Mouse (Mus musculus) cortical plate, adult 2 months (tissue): Measurements from ENCODE around the gene Fcna. TPM values are rescaled to one million over a fixed set of nuclear protein-coding genes. Genes with fewer than 3 reads are reported as not detected.

Experiments used
- H3K27ac ChIP-seq: fragments of 200-500 bp; 2 replicates; pipeline ENCODE4 v1.5.1; 2012; ENCODE audit warnings: low read length, control low read depth, inconsistent platforms; ENCODE audit not compliant: insufficient read depth
- H3K4me1 ChIP-seq: fragments of 200-500 bp; 2 replicates; pipeline ENCODE4 v1.6.1; 2011; ENCODE audit warnings: low read length; ENCODE audit not compliant: control insufficient read depth, insufficient read depth
- H3K4me3 ChIP-seq: fragments of 200-500 bp; 2 replicates; pipeline ENCODE4 v1.5.1; 2011; ENCODE audit warnings: mild to moderate bottlenecking, low read length, control low read depth; ENCODE audit not compliant: insufficient read depth
- CTCF ChIP-seq: fragments of 200-500 bp; IDR thresholded peaks from 2 replicates; pipeline ENCODE4 v1.5.1; 2011; ENCODE audit warnings: mild to moderate bottlenecking, control low read depth, low read length; ENCODE audit not compliant: insufficient read depth; ENCODE audit errors: extremely low read depth
- POLR2A ChIP-seq: fragments of 200-500 bp; IDR thresholded peaks from 2 replicates; pipeline ENCODE4 v1.6.1; 2011; ENCODE audit warnings: mild to moderate bottlenecking, low read length, control low read depth; ENCODE audit not compliant: insufficient read depth; ENCODE audit errors: extremely low read depth
- polyA plus RNA-seq: library from polyadenylated mRNA; depleted of rRNA; stranded (reverse); fragments of >200 nt; gene quantifications from 2 replicates; pipeline ENCODE4 v1.2.3, GENCODE M21; 2012; rRNA removed

Gene Fcna
- polyA plus RNA-seq, 1 experiment, result 0.33 TPM

DNA sequence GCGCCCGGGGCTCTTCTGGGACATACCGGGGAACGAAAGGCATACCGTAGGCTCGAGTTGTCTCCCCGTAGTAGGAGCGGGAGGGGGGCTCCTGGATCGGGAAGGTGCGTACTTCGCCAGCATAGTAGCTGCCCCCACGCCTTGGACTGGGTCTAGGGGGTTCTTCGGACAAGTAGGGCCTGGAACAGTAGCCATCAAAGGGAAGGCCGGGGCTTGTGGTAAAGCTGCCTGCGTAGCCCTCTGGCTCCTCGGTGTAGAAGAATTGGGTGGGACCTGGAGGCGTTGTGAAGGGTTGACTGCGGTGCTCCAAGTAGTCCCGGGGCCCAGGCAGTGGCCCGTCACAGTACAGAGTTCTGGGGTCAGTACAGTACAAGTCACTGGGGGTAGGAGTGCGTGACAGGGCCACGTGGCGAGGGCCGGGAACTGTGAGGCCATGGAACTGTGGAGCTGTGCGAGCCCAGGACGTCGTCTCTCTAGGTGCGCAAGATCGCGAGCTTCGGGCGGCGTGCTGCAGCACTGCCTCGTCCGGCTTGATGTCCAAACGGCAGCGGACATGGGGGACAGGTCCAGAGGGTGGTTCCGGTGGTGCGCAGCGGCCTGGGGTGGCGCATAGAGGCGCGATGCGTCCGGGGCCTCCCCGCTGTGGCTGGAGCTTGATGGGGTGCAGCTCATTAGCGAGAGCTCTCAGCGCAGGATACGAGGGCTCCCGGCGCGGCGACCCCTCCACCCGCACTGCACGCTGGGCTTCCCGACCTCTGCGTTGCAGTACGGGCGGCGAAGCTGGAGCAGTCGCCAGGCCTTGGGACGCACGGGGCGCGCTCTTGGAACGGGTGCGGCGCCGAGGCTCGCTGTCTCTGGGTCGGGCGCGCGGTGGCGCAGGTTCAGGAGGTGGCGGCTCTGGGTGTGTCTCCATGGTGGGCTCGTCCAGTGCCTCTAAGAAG, 48.8 kb downstream of the Fcna start:
- TF ChIP-seq CTCF (no peak), POLR2A (no peak)
- Histone ChIP-seq H3K27ac (no peak overlapping the region), H3K4me1 (peaks cover 13% of the 10 kb centered on the region), H3K4me3 (no peak overlapping the region; the same call in 1 of the 2 replicates)

DNA sequence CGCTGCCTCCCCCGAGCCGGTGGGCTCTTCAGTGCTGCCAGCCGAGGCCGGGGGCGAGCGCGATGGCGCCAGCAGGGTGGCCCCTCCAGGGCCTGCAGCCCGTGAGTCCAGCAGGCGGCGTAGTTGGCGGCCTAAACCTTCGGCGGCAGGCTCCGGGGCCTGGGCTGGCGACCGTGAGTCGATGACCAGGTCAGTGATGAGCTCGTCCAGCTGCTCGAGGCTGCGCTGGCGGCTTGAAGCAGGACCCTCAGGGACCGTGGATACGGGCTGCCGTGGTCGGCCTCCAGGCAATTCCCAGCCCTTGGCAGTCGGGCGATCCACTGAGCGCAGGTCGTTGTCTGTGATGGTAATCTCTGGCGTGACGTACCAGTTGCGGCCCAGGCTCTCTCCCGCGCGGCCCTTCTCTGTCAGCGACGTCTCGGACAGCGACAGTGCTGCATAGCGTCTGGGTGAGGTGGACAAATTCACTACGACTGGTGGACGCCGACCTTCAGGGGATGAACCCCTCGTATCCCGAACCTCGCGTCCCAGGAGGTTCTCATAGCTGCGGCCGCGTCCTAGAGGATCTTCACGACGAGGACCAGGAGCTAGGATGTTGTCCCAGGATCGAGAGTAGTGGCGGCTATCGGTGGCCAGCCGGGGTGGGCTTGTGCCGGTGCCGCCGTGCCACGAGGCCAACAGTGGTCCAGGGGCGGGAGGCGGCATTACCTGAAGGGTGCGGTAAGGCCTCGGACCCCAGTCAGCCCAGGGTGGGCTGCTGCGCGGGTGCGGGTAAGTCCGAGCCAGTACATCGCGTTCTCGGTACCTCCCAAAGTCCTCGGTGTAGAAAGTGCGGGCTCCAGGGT, 49.7 kb downstream of the Fcna start:
- TF ChIP-seq CTCF (no peak), POLR2A (no peak)
- no peak overlapping the region for H3K4me3 ChIP-seq
- H3K4me1 ChIP-seq, result peaks cover 15% of the 10 kb centered on the region
- peak overlapping the region; percentile 76 for H3K27ac ChIP-seq

DNA sequence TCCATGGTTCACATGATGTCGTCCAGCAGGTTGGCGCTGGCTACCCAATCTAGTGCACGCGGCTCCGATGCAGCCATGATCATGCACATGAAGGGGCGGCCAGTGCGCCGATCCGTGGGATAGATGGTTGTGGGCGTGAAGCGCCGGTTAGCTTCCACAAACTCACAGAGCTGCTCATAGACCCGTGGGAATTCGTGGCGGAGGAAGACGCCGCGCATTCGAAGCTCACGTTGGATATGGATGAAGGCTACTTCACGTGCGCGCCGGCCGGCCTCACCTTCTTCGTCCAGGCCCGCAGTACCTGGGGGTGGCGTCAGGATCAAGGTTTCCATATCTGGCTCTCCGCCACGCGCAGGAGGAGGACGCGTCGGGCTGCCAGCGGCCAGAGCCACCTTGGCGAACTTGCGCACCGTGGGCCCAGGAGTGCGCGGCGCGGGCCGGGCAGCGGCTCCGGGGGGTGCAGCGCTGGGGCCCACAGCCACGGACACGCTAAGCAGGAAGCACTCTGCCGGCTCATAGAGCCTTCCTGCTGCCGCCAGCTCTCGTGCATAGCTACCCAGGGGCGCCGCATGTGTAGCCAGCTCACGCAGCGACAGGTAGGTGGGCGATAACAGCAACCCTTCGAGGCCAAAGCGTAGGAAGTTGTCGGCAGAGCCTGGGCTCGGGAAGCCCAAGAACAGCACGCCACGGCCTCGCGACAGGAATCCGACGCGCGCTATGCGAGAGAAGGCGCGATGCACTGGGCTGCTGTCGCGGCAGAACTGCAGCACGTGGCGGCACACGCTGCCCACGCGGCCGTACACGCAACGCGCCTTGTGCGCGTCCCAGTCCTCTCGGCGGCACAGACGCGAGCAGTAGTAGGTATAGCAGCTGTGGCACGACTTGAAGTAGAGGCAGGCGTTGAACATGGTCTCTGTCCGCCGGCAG, 50.6 kb downstream of the Fcna start:
- H3K27ac ChIP-seq, result peak overlapping the region; percentile 76
- TF ChIP-seq CTCF (no peak), POLR2A (no peak)
- no peak overlapping the region for H3K4me3 ChIP-seq
- H3K4me1 ChIP-seq, result peaks cover 10% of the 10 kb centered on the region

DNA sequence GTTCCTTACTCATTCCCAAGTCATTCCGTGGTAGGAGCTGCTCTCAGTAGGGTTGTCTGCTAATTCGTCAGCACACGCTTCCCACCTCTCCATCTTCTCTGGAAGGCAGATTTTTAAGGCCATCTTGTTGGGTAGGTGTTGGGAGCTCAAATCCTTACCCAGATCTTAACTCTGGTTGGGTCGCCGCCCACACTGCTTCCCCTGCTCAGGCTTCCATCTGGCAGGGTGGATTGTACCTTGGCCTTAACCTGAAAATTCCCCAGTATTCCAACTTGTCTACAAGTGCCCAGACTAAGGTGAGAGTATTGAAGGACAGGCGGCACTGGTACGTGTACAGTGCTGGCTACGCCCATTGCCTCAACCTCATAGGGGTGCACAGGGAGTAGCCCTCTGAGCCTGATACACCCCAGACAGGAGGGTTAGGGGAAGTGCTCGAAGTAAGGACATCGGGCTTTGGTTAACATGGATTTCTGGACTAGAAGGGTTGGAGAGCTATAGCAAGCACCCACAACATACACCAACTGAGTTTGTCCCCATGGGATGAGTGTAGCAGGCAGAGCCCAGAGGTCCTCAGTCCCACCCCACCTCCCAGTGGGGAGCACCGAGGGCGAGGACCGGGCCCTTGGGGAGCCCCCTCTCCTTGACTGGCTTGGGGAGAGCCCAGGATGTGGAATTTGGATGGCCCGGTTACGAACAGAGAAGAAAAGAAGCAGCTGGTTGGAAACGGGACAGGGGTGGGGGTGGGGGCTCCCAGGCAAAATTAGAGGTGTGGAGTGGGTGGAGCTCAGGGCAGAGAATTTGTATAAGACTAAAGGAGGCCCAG, 51.6 kb downstream of the Fcna start:
- Histone ChIP-seq H3K4me1 (peaks cover 8% of the 10 kb centered on the region), H3K4me3 (no peak overlapping the region), H3K27ac (peak overlapping the region; percentile 29; the same call in 1 of the 2 replicates)
- TF ChIP-seq CTCF (no peak), POLR2A (no peak)

DNA sequence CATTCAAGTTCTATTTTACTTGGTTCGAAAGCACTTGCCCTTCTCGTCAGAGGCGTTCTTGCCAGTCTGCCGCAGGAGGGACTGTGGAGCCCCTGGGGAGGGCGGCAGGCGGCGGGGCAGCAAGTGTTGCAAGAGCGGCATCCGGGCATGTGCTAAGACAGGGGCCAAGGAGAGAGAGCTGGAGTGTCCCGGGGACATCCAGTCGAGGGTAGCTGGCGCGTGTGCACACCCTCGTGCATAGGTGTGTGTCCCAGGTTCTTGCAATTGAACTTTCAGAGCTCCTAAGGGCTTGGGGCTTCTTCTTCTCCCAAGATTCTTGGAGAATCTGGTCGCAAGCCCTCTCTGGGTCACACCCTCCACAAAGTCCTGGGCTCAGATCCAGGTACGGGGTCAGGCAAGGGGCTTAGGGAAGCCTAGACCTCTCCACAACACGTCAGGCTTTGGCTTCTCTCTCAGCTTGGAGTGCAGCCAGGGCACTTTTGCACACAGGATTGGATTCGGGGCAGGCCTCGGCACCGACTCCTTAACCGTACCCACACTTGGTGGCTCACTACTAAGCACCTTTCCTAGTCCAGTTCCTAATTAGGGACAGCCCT, 52.3 kb downstream of the Fcna start:
- H3K4me1 ChIP-seq, result peaks cover 8% of the 10 kb centered on the region
- 0 out of 2 replicates have a peak, but pooled peaks have one; percentile 4 for TF ChIP-seq POLR2A
- TF ChIP-seq CTCF, result no peak
- H3K27ac ChIP-seq, result peak overlapping the region; percentile 29; the same call in 1 of the 2 replicates
- H3K4me3 ChIP-seq, result peak overlapping the region; percentile 39; the same call in 1 of the 2 replicates

Other genes starting within 250 kb of the Fcna start
- 15.8 and 19.0 TPM in 2 replicates for gene Entpd2, start 232.2 kb downstream of the Fcna start, polyA plus RNA-seq
- 435 and 468 TPM in 2 replicates for gene Npdc1, start 228.7 kb downstream of the Fcna start, polyA plus RNA-seq
- gene Fut7, start 204.8 kb downstream of the Fcna start, polyA plus RNA-seq, result 0.38 and 0.48 TPM in 2 replicates
- gene Abca2, start 199.3 kb downstream of the Fcna start, polyA plus RNA-seq, result 105 and 109 TPM in 2 replicates
- gene Clic3, start 171.2 kb downstream of the Fcna start, polyA plus RNA-seq, result 0.72 and 0.79 TPM in 2 replicates
- 137 TPM in 2 replicates for gene Paxx, start 166.9 kb downstream of the Fcna start, polyA plus RNA-seq
- 2,250 and 2,426 TPM in 2 replicates for gene Ptgds, start 158.0 kb downstream of the Fcna start, polyA plus RNA-seq
- not detected in 2 replicates for gene Lcn12, start 134.1 kb downstream of the Fcna start, polyA plus RNA-seq
- gene Fbxw5, start 127.3 kb downstream of the Fcna start, polyA plus RNA-seq, result 44.3 and 46.1 TPM in 2 replicates
- gene C8g, start 126.3 kb downstream of the Fcna start, polyA plus RNA-seq, result 2.3 and 3.3 TPM in 2 replicates
- 8.4 and 9.1 TPM in 2 replicates for gene Traf2, start 81.1 kb downstream of the Fcna start, polyA plus RNA-seq
- 270 and 276 TPM in 2 replicates for gene Edf1, start 70.2 kb downstream of the Fcna start, polyA plus RNA-seq
- gene Mamdc4, start 53.2 kb downstream of the Fcna start, polyA plus RNA-seq, result 1.1 and 1.2 TPM in 2 replicates
- 123 and 129 TPM in 2 replicates for gene Phpt1, start 52.8 kb downstream of the Fcna start, polyA plus RNA-seq
- 115 and 125 TPM in 2 replicates for gene Ajm1, start 46.3 kb downstream of the Fcna start, polyA plus RNA-seq
- 158 and 162 TPM in 2 replicates for gene Rabl6, start 19.5 kb downstream of the Fcna start, polyA plus RNA-seq
- 0.02 TPM in 1 of 2 replicates, not detected in the other for gene Ccdc183, start 10.4 kb downstream of the Fcna start, polyA plus RNA-seq
- gene Tmem141, start 6.0 kb downstream of the Fcna start, polyA plus RNA-seq, result 73.9 and 82.8 TPM in 2 replicates
- gene Lcn8, start 25.1 kb upstream of the Fcna start, polyA plus RNA-seq, result not detected in 2 replicates
- not detected in 2 replicates for gene Lcn5, start 29.9 kb upstream of the Fcna start, polyA plus RNA-seq
- not detected in 2 replicates for gene Lcn6, start 48.8 kb upstream of the Fcna start, polyA plus RNA-seq
- not detected in 2 replicates for gene Lcn10, start 54.7 kb upstream of the Fcna start, polyA plus RNA-seq
- not detected in 2 replicates for gene Obp2a, start 72.0 kb upstream of the Fcna start, polyA plus RNA-seq
- 99.6 and 101 TPM in 2 replicates for gene Bmyc, start 78.7 kb upstream of the Fcna start, polyA plus RNA-seq
- 0.15 TPM in 1 of 2 replicates, not detected in the other for gene Obp2b, start 109.0 kb upstream of the Fcna start, polyA plus RNA-seq
- gene Lcn3, start 137.5 kb upstream of the Fcna start, polyA plus RNA-seq, result not detected in 2 replicates
- not detected in 2 replicates for gene Lcn11, start 149.0 kb upstream of the Fcna start, polyA plus RNA-seq
- not detected in 2 replicates for gene Gm13539, start 154.2 kb upstream of the Fcna start, polyA plus RNA-seq
- gene Glt6d1, start 187.8 kb upstream of the Fcna start, polyA plus RNA-seq, result not detected in 2 replicates
- gene Lcn9, start 195.1 kb upstream of the Fcna start, polyA plus RNA-seq, result not detected in 2 replicates
- 0.08 TPM in 1 of 2 replicates, not detected in the other for gene Sohlh1, start 219.2 kb upstream of the Fcna start, polyA plus RNA-seq
- 191 and 197 TPM in 2 replicates for gene Kcnt1, start 235.7 kb upstream of the Fcna start, polyA plus RNA-seq